Mouse (Mus musculus): ENCODE data around the gene Gm20661. TPM values are rescaled to one million over a fixed set of nuclear protein-coding genes. Genes with fewer than 3 reads are reported as not detected.
"Not testable (repeated sequence)": the region's sequence is repeated elsewhere in the genome, so short reads cannot be mapped to it uniquely, and the experiment has no call there.

Gm20661 gene
- total RNA-seq, 2 experiments from 2014 or later, result not detected

- intact Hi-C loops (cut with DNase I), result no loop called here
- no peak for DNase-seq (ENCODE audit: low spot score in 2 of 2)
Measured at GRCm38 (mm10) chr9:107992197-107992596, 9.3 kb downstream of the Gm20661 start, which contains the start of gene Cdhr4. Cdhr4 (plus strand) TSS chr9:107992497.

GRCm38 (mm10) chr9:107993013-107993412 lies 10.2 kb downstream of the Gm20661 start:
- DNase-seq (ENCODE audit: low spot score in 2 of 2), result no peak
- intact Hi-C loops (cut with DNase I), result no loop called here

- intact Hi-C loops (cut with DNase I), result no loop called here
- no peak for DNase-seq (ENCODE audit: low spot score in 2 of 2)
Measured at GRCm38 (mm10) chr9:107994464-107994863, 11.6 kb downstream of the Gm20661 start.

GRCm38 (mm10) chr9:107995513-107995912 lies 12.7 kb downstream of the Gm20661 start:
- intact Hi-C loops (cut with DNase I), result no loop called here
- no peak for DNase-seq (ENCODE audit: low spot score in 2 of 2)

GRCm38 (mm10) chr9:107996049-107996448 lies 13.2 kb downstream of the Gm20661 start, which contains the start of gene Gm20662:
Gm20662 (plus strand) TSS chr9:107996349.
- DNase-seq (ENCODE audit: low spot score in 2 of 2), result no peak
- intact Hi-C loops (cut with DNase I), result no loop called here

- intact Hi-C loops (cut with DNase I), result no loop called here
- peak; percentile 100 for DNase-seq (ENCODE audit: low spot score in 2 of 2)
Measured at GRCm38 (mm10) chr9:108001922-108002770, 19.3 kb downstream of the Gm20661 start, which contains the start of gene Ip6k1. Ip6k1 (plus strand) TSS chr9:108002501.

GRCm38 (mm10) chr9:108002778-108003530 lies 20.1 kb downstream of the Gm20661 start:
- intact Hi-C loops (cut with DNase I), result no loop called here
- no peak for DNase-seq (ENCODE audit: low spot score in 2 of 2)

GRCm38 (mm10) chr9:108003531-108003890 lies 20.7 kb downstream of the Gm20661 start:
- DNase-seq (ENCODE audit: low spot score in 2 of 2), result no peak
- intact Hi-C loops (cut with DNase I), result no loop called here

- intact Hi-C loops (cut with DNase I), result no loop called here
- no peak for DNase-seq (ENCODE audit: low spot score in 2 of 2)
Measured at GRCm38 (mm10) chr9:108008041-108008440, 25.2 kb downstream of the Gm20661 start.

GRCm38 (mm10) chr9:108010385-108010784 lies 27.5 kb downstream of the Gm20661 start:
- no peak for DNase-seq (ENCODE audit: low spot score in 2 of 2)
- intact Hi-C loops (cut with DNase I), result no loop called here

- DNase-seq (ENCODE audit: low spot score in 2 of 2); intact Hi-C loops (cut with DNase I): not testable (repeated sequence)
Measured at GRCm38 (mm10) chr9:108013577-108013976, 30.7 kb downstream of the Gm20661 start.

- DNase-seq (ENCODE audit: low spot score in 2 of 2), result peak; percentile 30 to 36
- intact Hi-C loops (cut with DNase I), result no loop called here
Measured at GRCm38 (mm10) chr9:108017127-108017526, 34.3 kb downstream of the Gm20661 start.

GRCm38 (mm10) chr9:108020741-108021140 lies 37.9 kb downstream of the Gm20661 start:
- intact Hi-C loops (cut with DNase I), result no loop called here
- DNase-seq (ENCODE audit: low spot score in 2 of 2), result no peak

GRCm38 (mm10) chr9:108023216-108023615 lies 40.4 kb downstream of the Gm20661 start:
- intact Hi-C loops (cut with DNase I), result no loop called here
- no peak for DNase-seq (ENCODE audit: low spot score in 2 of 2)

GRCm38 (mm10) chr9:108026584-108026983 lies 43.7 kb downstream of the Gm20661 start:
- DNase-seq (ENCODE audit: low spot score in 2 of 2), result no peak
- intact Hi-C loops (cut with DNase I), result no loop called here

- DNase-seq (ENCODE audit: low spot score in 2 of 2), result no peak
- intact Hi-C loops (cut with DNase I), result no loop called here
Measured at GRCm38 (mm10) chr9:108027867-108028266, 45.0 kb downstream of the Gm20661 start.

GRCm38 (mm10) chr9:108032126-108032525 lies 49.3 kb downstream of the Gm20661 start:
- DNase-seq (ENCODE audit: low spot score in 2 of 2), result no peak
- intact Hi-C loops (cut with DNase I), result no loop called here

GRCm38 (mm10) chr9:108035331-108036156 lies 52.7 kb downstream of the Gm20661 start:
- intact Hi-C loops (cut with DNase I), result no loop called here
- DNase-seq (ENCODE audit: low spot score in 2 of 2), result no peak
